Mouse (Mus musculus) liver, postnatal 0 days (tissue): ENCODE measurements around the gene Tgfbr1.

Source experiments
- CTCF ChIP-seq: sonication (generic); IDR thresholded peaks from 2 replicates; pipeline ENCODE4 v1.5.1; 2016; ENCODE audit warnings: antibody characterized with exemption, low read depth
- EP300 ChIP-seq: IDR thresholded peaks from 2 replicates; pipeline ENCODE4 v1.6.1; 2016; ENCODE audit warnings: antibody characterized with exemption, low read depth, mild to moderate bottlenecking

DNA sequence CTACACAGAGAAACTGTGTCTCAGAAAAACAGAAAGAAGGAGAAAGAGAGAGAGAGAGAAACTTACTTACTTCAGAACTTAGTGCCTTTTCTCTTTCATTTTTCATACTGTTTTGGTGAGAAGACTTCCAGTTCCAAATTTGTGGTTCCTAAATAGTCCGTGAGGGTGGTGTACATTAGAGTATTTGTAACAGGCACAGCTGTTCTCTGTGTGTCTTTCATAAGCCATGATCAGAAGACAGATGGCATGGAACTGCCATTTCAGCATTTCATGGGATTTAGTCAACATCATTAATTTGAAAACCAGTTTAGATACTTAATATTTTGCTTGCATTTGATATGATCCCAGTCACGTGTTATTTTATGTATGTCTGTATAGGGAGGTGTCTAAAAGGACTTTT, 51.5 kb downstream of the Tgfbr1 start:
- TF ChIP-seq CTCF (no peak), EP300 (no peak)
